Mouse (Mus musculus) MEL (cell line): Measurements from ENCODE around the gene Vps33a. TPM values are rescaled to one million over a fixed set of nuclear protein-coding genes. Genes with fewer than 3 reads are reported as not detected.
"Not testable (repeated sequence)": the region's sequence is repeated elsewhere in the genome, so short reads cannot be mapped to it uniquely, and the experiment has no call there.

Experiments
- DNase-seq: peaks from one replicate; pipeline ENCODE4 v3.0.0; 2011; ENCODE audit warnings: low read depth, low spot score
- H3K27ac ChIP-seq: 2 replicates; pipeline ENCODE4 v1.5.1; 2012; ENCODE audit warnings: low read depth, mild to moderate bottlenecking, control low read depth, low read length, moderate library complexity; ENCODE audit not compliant: control insufficient read depth
- H3K27me3 ChIP-seq, 2 experiments: fragments of 150-350 bp in 1 of 2; sonication (generic) in 1 of 2; 2 replicates each; pipeline ENCODE4 v1.6.1; 2012; ENCODE audit warnings: low read length in 2 of 2, mild to moderate bottlenecking in 2 of 2, improper control_type of control experiment in 1 of 2, moderate library complexity in 1 of 2; ENCODE audit not compliant: insufficient read depth in 2 of 2, control insufficient read depth in 1 of 2
- H3K36me3 ChIP-seq, 2 experiments: 2 replicates each; pipeline ENCODE4 v1.6.1; 2012 to 2014; ENCODE audit warnings: low read length in 2 of 2, improper control_type of control experiment in 1 of 2, inconsistent platforms in 1 of 2, mild to moderate bottlenecking in 1 of 2; ENCODE audit not compliant: insufficient read depth in 2 of 2, control insufficient read depth in 1 of 2
- H3K4me1 ChIP-seq, 2 experiments: fragments of 150-350 bp in 1 of 2; sonication (generic) in 1 of 2; 2 replicates each; pipeline ENCODE4 v1.6.1; 2012; ENCODE audit warnings: low read length in 2 of 2, improper control_type of control experiment in 1 of 2, mild to moderate bottlenecking in 1 of 2; ENCODE audit not compliant: insufficient read depth in 2 of 2, control insufficient read depth in 1 of 2
- H3K4me3 ChIP-seq, 2 experiments: fragments of 150-350 bp in 1 of 2; sonication (generic) in 1 of 2; 2 replicates each; pipeline ENCODE4 v1.5.1; 2012; ENCODE audit warnings: low read depth in 2 of 2, low read length in 2 of 2, mild to moderate bottlenecking in 2 of 2, moderate library complexity in 2 of 2, control low read depth in 1 of 2, improper control_type of control experiment in 1 of 2; ENCODE audit not compliant: control insufficient read depth in 1 of 2, insufficient read depth in 1 of 2
- H3K79me2 ChIP-seq: 2 replicates; pipeline ENCODE4 v1.6.1; 2012; ENCODE audit warnings: mild to moderate bottlenecking, low read length, moderate library complexity; ENCODE audit not compliant: control insufficient read depth, poor library complexity, insufficient read depth
- H3K9ac ChIP-seq: 2 replicates; pipeline ENCODE4 v1.6.1; 2012; ENCODE audit warnings: low read depth, mild to moderate bottlenecking, control low read depth, low read length, moderate library complexity; ENCODE audit not compliant: control insufficient read depth, poor library complexity, severe bottlenecking
- H3K9me3 ChIP-seq: fragments of 150-350 bp; sonication (generic); replicated peaks from 2 replicates; pipeline ENCODE4 v1.6.1; 2012; ENCODE audit warnings: mild to moderate bottlenecking, low read length, improper control_type of control experiment, moderate library complexity; ENCODE audit not compliant: insufficient read depth
- BHLHE40 ChIP-seq: IDR thresholded peaks from 2 replicates; pipeline ENCODE4 v1.6.1; 2012; ENCODE audit warnings: low read depth, mild to moderate bottlenecking, inconsistent platforms, low read length, improper control_type of control experiment, borderline replicate concordance
- CHD1 ChIP-seq: IDR thresholded peaks from 2 replicates; pipeline ENCODE4 v1.6.1; 2012; ENCODE audit warnings: low read depth, mild to moderate bottlenecking, inconsistent platforms, low read length, improper control_type of control experiment
- CTCF ChIP-seq, 3 experiments: IDR thresholded peaks in 2 of 3; conservative IDR thresholded peaks in 1 of 3; 2 replicates each; pipeline ENCODE4 v1.5.1; 2011 to 2012; ENCODE audit warnings: low read length in 3 of 3, low read depth in 2 of 3, mild to moderate bottlenecking in 2 of 3, improper control_type of control experiment in 1 of 3, inconsistent platforms in 1 of 3, mixed read lengths in 1 of 3, moderate library complexity in 1 of 3; ENCODE audit not compliant: control insufficient read depth in 1 of 3, insufficient read depth in 1 of 3, poor library complexity in 1 of 3, severe bottlenecking in 1 of 3
- E2F4 ChIP-seq: IDR thresholded peaks from 2 replicates; pipeline ENCODE4 v1.6.1; 2011; ENCODE audit warnings: low read depth, low read length, improper control_type of control experiment, borderline replicate concordance
- EP300 ChIP-seq, 2 experiments: IDR thresholded peaks; 2 replicates each; pipeline ENCODE4 v1.6.1; 2011; ENCODE audit warnings: improper control_type of control experiment in 2 of 2, low read length in 2 of 2, low read depth in 1 of 2, mild to moderate bottlenecking in 1 of 2
- ETS1 ChIP-seq: IDR thresholded peaks from 2 replicates; pipeline ENCODE4 v1.6.1; 2012; ENCODE audit warnings: low read depth, mild to moderate bottlenecking, inconsistent platforms, low read length, improper control_type of control experiment, moderate library complexity
- GATA1 ChIP-seq: IDR thresholded peaks from 2 replicates; pipeline ENCODE4 v1.6.1; 2011; ENCODE audit warnings: low read depth, low read length, improper control_type of control experiment
- HCFC1 ChIP-seq: IDR thresholded peaks from 2 replicates; pipeline ENCODE4 v1.6.1; 2012; ENCODE audit warnings: low read depth, mild to moderate bottlenecking, inconsistent platforms, low read length, improper control_type of control experiment, moderate library complexity
- MAFK ChIP-seq: IDR thresholded peaks from 2 replicates; pipeline ENCODE4 v1.6.1; 2011; ENCODE audit warnings: low read depth, mild to moderate bottlenecking, low read length, improper control_type of control experiment, borderline replicate concordance
- MAX ChIP-seq: IDR thresholded peaks from 2 replicates; pipeline ENCODE4 v1.6.1; 2011; ENCODE audit warnings: low read length, improper control_type of control experiment
- MEF2A ChIP-seq: IDR thresholded peaks from 2 replicates; pipeline ENCODE4 v1.6.1; 2014; ENCODE audit warnings: low read depth, mild to moderate bottlenecking, inconsistent platforms, low read length, improper control_type of control experiment; ENCODE audit not compliant: poor library complexity, insufficient replicate concordance, severe bottlenecking; ENCODE audit errors: extremely low read depth
- MYC ChIP-seq: IDR thresholded peaks from 2 replicates; pipeline ENCODE4 v1.6.1; 2011; ENCODE audit warnings: low read depth, mild to moderate bottlenecking, low read length, improper control_type of control experiment, moderate library complexity
- RAD21 ChIP-seq: IDR thresholded peaks from 2 replicates; pipeline ENCODE4 v1.6.1; 2011; ENCODE audit warnings: mild to moderate bottlenecking, low read depth, low read length, improper control_type of control experiment
- RCOR1 ChIP-seq: IDR thresholded peaks from 2 replicates; pipeline ENCODE4 v1.6.1; 2012; ENCODE audit warnings: low read depth, mild to moderate bottlenecking, inconsistent platforms, low read length, improper control_type of control experiment
- SIN3A ChIP-seq: IDR thresholded peaks from 2 replicates; pipeline ENCODE4 v1.6.1; 2012; ENCODE audit warnings: low read length, improper control_type of control experiment, inconsistent platforms
- SMC3 ChIP-seq: IDR thresholded peaks from 2 replicates; pipeline ENCODE4 v1.6.1; 2011; ENCODE audit warnings: low read depth, low read length, improper control_type of control experiment
- TAL1 ChIP-seq: IDR thresholded peaks from 2 replicates; pipeline ENCODE4 v1.6.1; 2012; ENCODE audit warnings: mild to moderate bottlenecking, inconsistent platforms, low read length, moderate library complexity, mixed read lengths
- USF1 ChIP-seq: IDR thresholded peaks from 2 replicates; pipeline ENCODE4 v1.6.1; 2014; ENCODE audit warnings: low read depth, mild to moderate bottlenecking, inconsistent platforms, low read length, improper control_type of control experiment, moderate library complexity
- USF2 ChIP-seq, 2 experiments: IDR thresholded peaks; 2 replicates each; pipeline ENCODE4 v1.6.1; 2011 to 2012; ENCODE audit warnings: improper control_type of control experiment in 2 of 2, low read length in 2 of 2, borderline replicate concordance in 1 of 2, inconsistent platforms in 1 of 2, low read depth in 1 of 2, mild to moderate bottlenecking in 1 of 2; ENCODE audit not compliant: insufficient read depth in 1 of 2
- polyA plus RNA-seq, 2 experiments: library from polyadenylated mRNA; stranded (reverse) in 1 of 2; unstranded in 1 of 2; fragments of >175 nt in 1 of 2; fragments of >200 nt in 1 of 2; gene quantifications; 2 replicates each; pipeline versions ENCODE4 v1.2.1 to v1.2.4; 2012; ENCODE audit warnings: low replicate concordance in 2 of 2, low read depth in 1 of 2; ENCODE audit not compliant: insufficient read length in 2 of 2, insufficient read depth in 1 of 2, missing spikeins in 1 of 2
- total RNA-seq: library from RNA; depleted of rRNA; stranded (reverse); fragments of 300-350 nt; gene quantifications from 2 replicates; pipeline ENCODE4 v1.2.3, GENCODE M21; 2012

Vps33a gene
- total and polyA plus RNA-seq, 3 experiments: 21.4 to 23.9 TPM; not detected in 1

DNA sequence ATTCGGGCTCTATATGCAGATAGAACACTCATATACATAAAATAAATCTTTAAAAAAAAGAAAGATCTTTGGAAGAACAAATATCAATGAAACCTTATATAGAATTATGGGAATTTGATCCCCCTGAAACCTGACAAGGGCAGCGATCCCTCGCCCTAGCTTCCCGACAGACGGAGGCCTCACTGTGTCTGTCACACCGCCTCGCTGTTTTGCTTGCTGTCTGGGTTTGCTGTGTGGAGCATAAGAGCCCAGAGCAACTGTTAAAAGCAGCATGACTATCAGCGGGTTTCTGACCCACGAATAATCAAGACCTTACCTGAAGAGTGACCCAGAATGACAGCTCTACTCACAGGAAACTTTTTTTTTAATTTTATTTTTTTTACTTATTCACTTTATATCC lies 52.2 kb downstream of the Vps33a start:
- no peak overlapping the region for H3K27ac ChIP-seq
- H3K4me1 ChIP-seq: peaks cover 3 to 10% of the 10 kb centered on the region in 2 experiments; a peak in 3 of 4 replicates
- H3K9me3 ChIP-seq: no peaks in the 10 kb centered on the region
- peaks cover 4% of the 10 kb centered on the region in 2 experiments for H3K36me3 ChIP-seq
- no peak overlapping the region for H3K9ac ChIP-seq
- H3K79me2 ChIP-seq: peaks cover 6% of the 10 kb centered on the region
- TF ChIP-seq CHD1 (no peak), MAFK (no peak), E2F4 (no peak), SIN3A (no peak)
- no peak for DNase-seq
- no peaks in the 10 kb centered on the region for H3K27me3 ChIP-seq
- no peak overlapping the region for H3K4me3 ChIP-seq

DNA sequence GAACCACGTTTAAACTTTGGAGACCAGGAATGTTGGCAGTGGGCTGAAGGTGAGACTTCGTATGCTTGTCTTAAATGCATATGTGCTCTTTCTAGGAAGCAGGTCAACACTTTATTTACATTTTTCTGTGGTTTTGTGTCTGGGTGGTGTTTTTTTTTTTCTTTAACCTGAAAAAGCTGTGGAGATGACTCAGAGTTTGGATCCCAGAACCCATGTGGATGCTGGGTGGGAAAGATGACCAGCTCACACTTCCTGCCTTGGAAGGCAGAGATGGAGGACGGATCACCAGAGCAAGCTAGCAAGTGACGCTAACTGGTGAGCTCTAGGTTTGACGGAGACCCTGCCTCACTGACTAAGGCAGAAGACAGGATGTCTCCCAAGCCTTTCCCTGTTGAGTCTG lies 58.0 kb downstream of the Vps33a start:
- Histone ChIP-seq H3K27me3 (no peaks in the 10 kb centered on the region), H3K4me3 (no peak overlapping the region), H3K79me2 (no peaks in the 10 kb centered on the region), H3K36me3 (peaks cover 4 to 9% of the 10 kb centered on the region in 2 experiments), H3K27ac (no peak overlapping the region), H3K9me3 (no peaks in the 10 kb centered on the region), H3K9ac (no peak overlapping the region), H3K4me1 (peaks cover 3 to 10% of the 10 kb centered on the region in 2 experiments)
- DNase-seq: no peak
- no peak for TF ChIP-seq HCFC1

DNA sequence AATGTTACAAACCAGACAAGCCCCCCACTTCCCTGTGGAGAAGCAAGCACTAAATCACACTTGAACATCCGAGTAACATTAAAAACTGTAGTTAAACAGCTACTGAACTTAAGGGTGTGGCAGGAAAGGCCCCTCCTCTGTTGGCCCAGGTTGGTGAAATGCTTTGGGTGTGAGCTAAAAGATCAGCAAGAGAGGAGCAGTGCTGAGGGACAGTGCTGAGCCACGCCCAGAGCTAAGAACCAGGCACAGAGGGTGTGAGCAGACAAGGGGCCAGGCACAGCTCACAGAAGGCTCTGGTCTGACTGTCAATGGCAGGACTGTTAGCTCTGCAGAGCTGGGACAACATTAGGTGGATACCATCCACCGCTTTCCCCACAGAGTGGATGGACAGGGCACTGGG lies 60.7 kb downstream of the Vps33a start:
- Histone ChIP-seq H3K9me3 (no peaks in the 10 kb centered on the region), H3K36me3 (peaks cover 0 to 9% of the 10 kb centered on the region in 2 experiments; a peak in 2 of 4 replicates)
- TF ChIP-seq EP300 (IDR thresholded peaks at IDR 0.05; ENCODE audit: low read depth in 1 of 2, low read length in 2 of 2): no peak
- no peak for TF ChIP-seq CTCF (IDR thresholded peaks at IDR 0.05 in 2 of 3, conservative IDR thresholded peaks at IDR 0.05 in 1 of 3; ENCODE audit: control insufficient read depth in 1 of 3, insufficient read depth in 1 of 3, low read depth in 2 of 3, low read length in 3 of 3, poor library complexity in 1 of 3, severe bottlenecking in 1 of 3)
- TF ChIP-seq GATA1: no peak
- TF ChIP-seq BHLHE40: no peak
- no peak for TF ChIP-seq RAD21
- no peak for TF ChIP-seq ETS1
- TF ChIP-seq USF1: no peak
- TF ChIP-seq MEF2A: no peak
- no peak for TF ChIP-seq USF2 (IDR thresholded peaks at IDR 0.05; ENCODE audit: borderline replicate concordance in 1 of 2, insufficient read depth in 1 of 2, low read depth in 1 of 2, low read length in 2 of 2)
- no peak for TF ChIP-seq TAL1
- TF ChIP-seq RCOR1: no peak
- TF ChIP-seq E2F4: no peak
- TF ChIP-seq CHD1: no peak
- no peak for TF ChIP-seq HCFC1
- TF ChIP-seq MAX: no peak
- no peak for TF ChIP-seq MYC
- TF ChIP-seq SMC3: no peak
- TF ChIP-seq, all 39 proteins: peak for 0
- no peaks in the 10 kb centered on the region for H3K27me3 ChIP-seq
- peak overlapping the region; percentile 26 for H3K27ac ChIP-seq
- H3K79me2 ChIP-seq: no peaks in the 10 kb centered on the region
- no peak overlapping the region; the same call in 1 of the 2 replicates for H3K9ac ChIP-seq
- peaks cover 3 to 19% of the 10 kb centered on the region in 2 experiments for H3K4me1 ChIP-seq
- H3K4me3 ChIP-seq: no peak overlapping the region
- peak; percentile 74 for DNase-seq

DNA sequence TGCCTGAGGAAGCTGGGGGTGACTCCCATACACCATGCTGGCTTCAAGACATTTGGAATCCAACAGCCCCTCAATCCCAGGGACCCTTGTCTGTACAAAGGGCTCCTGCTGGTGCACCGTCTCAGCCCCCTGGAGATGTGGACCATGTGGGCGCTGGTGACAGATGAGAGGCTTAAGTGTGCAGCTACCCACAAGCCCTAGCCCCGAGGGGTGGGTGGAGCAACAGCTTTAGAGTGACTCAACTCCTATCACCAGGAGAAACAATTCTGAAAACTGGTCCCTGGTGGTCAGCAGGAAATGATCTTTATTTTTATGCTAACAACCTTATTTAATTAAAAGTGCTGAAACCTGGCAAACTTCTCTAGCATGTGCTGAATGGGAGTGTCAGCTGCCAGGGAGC lies 61.4 kb downstream of the Vps33a start:
- not testable (repeated sequence) for H3K9ac ChIP-seq, H3K9me3 ChIP-seq, H3K4me3 ChIP-seq, H3K79me2 ChIP-seq, H3K36me3 ChIP-seq, H3K27me3 ChIP-seq, DNase-seq
- Histone ChIP-seq H3K27ac (peak overlapping the region; percentile 17; the same call in 1 of the 2 replicates), H3K4me1 (peaks cover 3 to 19% of the 10 kb centered on the region in 2 experiments)
